Mouse (Mus musculus): Measurements from ENCODE around the gene Ampd2. TPM values are rescaled to one million over a fixed set of nuclear protein-coding genes. Genes with fewer than 3 reads are reported as not detected.

The Ampd2 gene
- polyA plus RNA-seq, 2 experiments, result 34.3 to 49.6 TPM

DNA sequence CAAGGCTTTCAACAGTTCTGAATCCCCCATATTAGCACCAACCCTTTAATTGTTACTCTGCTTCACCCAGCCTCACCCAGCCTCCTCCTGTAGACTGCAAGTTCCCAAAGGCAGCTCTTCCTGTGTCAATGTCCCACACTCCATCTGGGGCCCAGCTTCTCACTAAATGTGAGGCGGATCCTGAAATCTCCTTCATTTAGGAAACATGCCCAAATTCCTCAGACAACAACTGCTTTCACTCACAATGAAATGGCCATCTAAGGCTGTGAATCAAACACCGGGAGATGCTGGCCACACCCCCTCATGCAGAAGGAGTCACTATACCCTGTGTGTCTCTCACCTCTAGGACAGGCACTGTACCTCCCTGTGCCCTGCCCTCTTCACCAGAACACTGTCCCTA lies 3.5 kb upstream of the Ampd2 start:
- Histone ChIP-seq H3K27me3 (ENCODE audit: control insufficient read depth, insufficient read depth, low read length) (no peaks in the 10 kb centered on the region), H3K27ac (no peak overlapping the region), H3K4me1 (replicated peaks; ENCODE audit: control insufficient read depth in 2 of 2, insufficient read depth in 2 of 2, low read length in 1 of 2) (peaks cover 29 to 31% of the 10 kb centered on the region in 2 experiments), H3K9ac (replicated peaks) (no peak overlapping the region), H3K4me2 (ENCODE audit: low read depth) (no peak overlapping the region), H3K36me3 (replicated peaks; ENCODE audit: control insufficient read depth, insufficient read depth, low read depth) (no peaks in the 10 kb centered on the region), H3K4me3 (ENCODE audit: insufficient read depth in 1 of 2, low read depth in 2 of 2, low read length in 2 of 2) (no peak overlapping the region), H3K9me3 (ENCODE audit: control insufficient read depth, low read length) (no peaks in the 10 kb centered on the region)
- 62% methylated on average over 2 of the region's 2 CpGs for WGBS (ENCODE audit: insufficient replicate concordance)
- TF ChIP-seq EP300 (IDR thresholded peaks at IDR 0.05; ENCODE audit: low read depth), result no peak
- no peak for TF ChIP-seq CTCF (IDR thresholded peaks at IDR 0.05; ENCODE audit: low read depth)
- DNase-seq (ENCODE audit: low read depth in 3 of 3, low spot score in 3 of 3), result no peak
- no peak for ATAC-seq (ENCODE audit: insufficient read depth)

DNA sequence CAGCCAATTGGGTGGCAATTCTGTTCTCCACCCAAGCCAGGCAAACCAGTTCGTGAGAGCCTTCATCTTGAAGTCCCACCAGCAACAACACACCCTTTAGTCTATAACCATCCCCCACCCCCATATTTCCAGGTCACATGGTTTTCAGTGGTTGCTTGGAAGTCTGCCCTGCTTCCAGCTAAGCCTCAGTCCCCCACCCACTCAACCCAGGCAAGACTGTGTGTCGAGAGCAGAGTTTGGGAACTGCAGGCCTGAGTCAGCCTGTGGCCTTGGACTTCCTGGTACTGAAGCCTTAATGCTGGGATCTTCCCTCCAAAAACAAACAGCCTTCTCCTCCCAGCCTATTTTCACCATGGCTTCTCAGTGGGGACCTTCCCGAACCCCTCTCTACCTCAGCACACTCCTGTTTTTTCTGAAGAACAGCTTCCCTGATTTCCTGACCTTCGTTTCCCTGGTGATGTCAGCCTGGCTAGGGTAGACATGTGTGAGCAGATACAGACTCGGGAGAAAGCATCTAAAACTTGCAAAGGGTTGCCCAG lies 2.5 kb upstream of the Ampd2 start:
- no peaks in the 10 kb centered on the region for H3K27me3 ChIP-seq (ENCODE audit: control insufficient read depth, insufficient read depth, low read length)
- no peaks in the 10 kb centered on the region; the same call in 1 of the 2 replicates for H3K36me3 ChIP-seq (replicated peaks; ENCODE audit: control insufficient read depth, insufficient read depth, low read depth)
- no peak overlapping the region for H3K9ac ChIP-seq (replicated peaks)
- H3K27ac ChIP-seq, result no peak overlapping the region
- no peak for ATAC-seq (ENCODE audit: insufficient read depth)
- H3K4me1 ChIP-seq (replicated peaks; ENCODE audit: control insufficient read depth in 2 of 2, insufficient read depth in 2 of 2, low read length in 1 of 2), result peaks cover 29 to 32% of the 10 kb centered on the region in 2 experiments
- H3K4me2 ChIP-seq (ENCODE audit: low read depth), result no peak overlapping the region
- 58% methylated on average over 5 of the region's 5 CpGs for WGBS (ENCODE audit: insufficient replicate concordance)
- no peak for TF ChIP-seq EP300 (IDR thresholded peaks at IDR 0.05; ENCODE audit: low read depth)
- TF ChIP-seq CTCF (IDR thresholded peaks at IDR 0.05; ENCODE audit: low read depth), result no peak
- DNase-seq (ENCODE audit: low read depth in 3 of 3, low spot score in 3 of 3), result no peak
- H3K4me3 ChIP-seq (ENCODE audit: insufficient read depth in 1 of 2, low read depth in 2 of 2, low read length in 2 of 2), result no peak overlapping the region
- H3K9me3 ChIP-seq (ENCODE audit: control insufficient read depth, low read length), result no peaks in the 10 kb centered on the region

DNA sequence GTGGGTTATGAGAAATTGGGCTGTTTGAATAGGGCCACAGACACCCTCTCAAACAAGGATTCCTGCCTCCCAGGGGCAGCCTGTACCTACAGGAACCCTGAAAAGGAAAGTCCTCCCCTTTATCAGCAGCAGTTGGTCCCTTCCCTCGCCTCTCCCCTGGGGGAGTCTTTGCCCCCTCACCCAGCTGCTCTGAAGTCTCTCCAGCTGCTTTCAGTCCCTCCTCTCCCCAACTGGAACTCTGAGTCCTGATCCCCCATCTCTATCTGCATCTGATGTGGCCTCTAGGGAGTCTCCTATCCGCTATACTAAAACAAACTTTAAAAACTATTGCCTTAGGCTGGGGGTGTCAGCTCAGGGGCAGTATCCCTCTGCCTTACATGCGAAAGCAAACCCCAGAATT lies 878 bp upstream of the Ampd2 start:
- Histone ChIP-seq H3K4me3 (ENCODE audit: insufficient read depth in 1 of 2, low read depth in 2 of 2, low read length in 2 of 2) (peak overlapping the region in 1 of 2 experiments; percentile 92; a peak in 2 of 4 replicates), H3K4me1 (replicated peaks; ENCODE audit: control insufficient read depth in 2 of 2, insufficient read depth in 2 of 2, low read length in 1 of 2) (peaks cover 31 to 40% of the 10 kb centered on the region in 2 experiments), H3K9ac (replicated peaks) (peak overlapping the region; percentile 90)

DNA sequence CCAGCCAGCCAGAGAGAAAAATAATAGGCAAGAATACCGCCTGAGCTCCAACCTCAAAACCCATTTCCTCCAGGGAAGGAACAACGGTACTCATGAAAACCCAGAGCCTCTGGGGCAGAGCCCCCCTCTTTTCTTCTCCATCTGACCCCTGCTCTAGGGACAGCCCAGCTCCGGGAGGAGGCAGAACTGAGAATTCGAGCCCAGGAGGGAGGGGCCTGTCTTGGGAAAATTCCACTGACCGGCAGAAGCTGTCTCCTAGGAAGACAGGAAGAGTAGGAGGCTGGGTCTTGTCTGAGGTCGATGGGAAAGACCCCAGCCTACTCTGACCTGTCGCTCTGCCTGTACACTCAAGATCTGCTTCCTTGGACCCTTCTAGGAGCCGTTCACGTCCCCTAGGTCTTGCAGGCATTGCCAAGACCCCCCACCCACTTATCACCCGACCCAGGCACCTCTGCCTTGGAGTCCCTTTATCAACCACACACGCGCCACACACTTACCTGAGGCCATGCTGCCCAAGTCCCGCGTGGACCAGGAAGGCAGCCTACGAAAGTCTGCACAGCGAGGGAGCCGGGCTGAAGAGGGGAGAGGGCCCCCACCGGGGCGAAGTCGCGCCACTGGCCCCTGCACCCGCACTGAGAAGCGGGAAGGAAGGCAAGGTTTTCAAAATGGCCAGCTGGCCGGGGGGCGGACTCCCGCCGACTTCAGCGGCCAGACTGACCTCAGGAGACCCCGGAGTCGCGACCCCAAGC lies 556 bp downstream of the Ampd2 start:
- WGBS (ENCODE audit: insufficient replicate concordance), result under 1% methylated on average over 31 of the region's 31 CpGs
- ATAC-seq (ENCODE audit: insufficient read depth) (peak; percentile 52), DNase-seq (ENCODE audit: low read depth in 3 of 3, low spot score in 3 of 3) (no peak)
- Histone ChIP-seq H3K4me3 (ENCODE audit: insufficient read depth in 1 of 2, low read depth in 2 of 2, low read length in 2 of 2) (peak overlapping the region; percentile 92 to 93), H3K9me3 (ENCODE audit: control insufficient read depth, low read length) (no peaks in the 10 kb centered on the region), H3K4me2 (ENCODE audit: low read depth) (peak overlapping the region; percentile 99), H3K36me3 (replicated peaks; ENCODE audit: control insufficient read depth, insufficient read depth, low read depth) (peaks cover 6% of the 10 kb centered on the region), H3K27ac (peak overlapping the region; percentile 83), H3K4me1 (replicated peaks; ENCODE audit: control insufficient read depth in 2 of 2, insufficient read depth in 2 of 2, low read length in 1 of 2) (peaks cover 34 to 40% of the 10 kb centered on the region in 2 experiments), H3K9ac (replicated peaks) (peak overlapping the region; percentile 90), H3K27me3 (ENCODE audit: control insufficient read depth, insufficient read depth, low read length) (no peaks in the 10 kb centered on the region)
- TF ChIP-seq EP300 (IDR thresholded peaks at IDR 0.05; ENCODE audit: low read depth), result no peak
- no peak for TF ChIP-seq CTCF (IDR thresholded peaks at IDR 0.05; ENCODE audit: low read depth)

More for the DNA sequence above, 878 bp upstream of the Ampd2 start:
- WGBS (ENCODE audit: insufficient replicate concordance), result 51% methylated on average over 3 of the region's 3 CpGs
- peaks cover 3% of the 10 kb centered on the region for H3K36me3 ChIP-seq (replicated peaks; ENCODE audit: control insufficient read depth, insufficient read depth, low read depth)
- no peak for ATAC-seq (ENCODE audit: insufficient read depth)
- H3K4me2 ChIP-seq (ENCODE audit: low read depth), result peak overlapping the region; percentile 99
- H3K9me3 ChIP-seq (ENCODE audit: control insufficient read depth, low read length), result no peaks in the 10 kb centered on the region
- H3K27ac ChIP-seq, result peak overlapping the region; percentile 57
- TF ChIP-seq EP300 (IDR thresholded peaks at IDR 0.05; ENCODE audit: low read depth) (no peak), CTCF (IDR thresholded peaks at IDR 0.05; ENCODE audit: low read depth) (no peak)
- no peak for DNase-seq (ENCODE audit: low read depth in 3 of 3, low spot score in 3 of 3)
- no peaks in the 10 kb centered on the region for H3K27me3 ChIP-seq (ENCODE audit: control insufficient read depth, insufficient read depth, low read length)

DNA sequence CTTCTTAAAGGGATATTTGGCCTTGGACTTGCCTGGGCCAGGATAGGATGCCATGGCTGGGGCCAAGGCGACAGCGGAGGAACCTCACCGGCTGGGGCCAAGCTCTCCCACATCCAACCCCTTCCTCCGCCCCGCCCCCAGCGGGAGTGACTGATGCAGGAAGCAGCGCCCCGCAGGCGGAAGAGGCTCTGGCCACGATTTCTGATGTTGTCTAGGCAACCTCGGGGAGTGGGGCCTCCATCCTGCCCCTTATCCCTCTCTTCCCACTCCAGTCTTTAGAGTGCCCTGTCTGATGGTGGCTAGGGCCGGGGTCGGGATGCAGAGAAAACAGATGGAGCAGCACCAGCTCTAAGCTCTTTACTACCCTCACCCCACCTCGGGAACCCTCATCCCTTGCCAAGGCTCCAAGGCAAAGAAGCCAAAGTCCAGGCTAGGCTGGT lies 1.1 kb downstream of the Ampd2 start:
- Histone ChIP-seq H3K4me3 (ENCODE audit: insufficient read depth in 1 of 2, low read depth in 2 of 2, low read length in 2 of 2) (peak overlapping the region; percentile 92 to 93), H3K4me1 (replicated peaks; ENCODE audit: control insufficient read depth in 2 of 2, insufficient read depth in 2 of 2, low read length in 1 of 2) (peaks cover 34 to 40% of the 10 kb centered on the region in 2 experiments), H3K27ac (peak overlapping the region; percentile 83), H3K9ac (replicated peaks) (peak overlapping the region; percentile 90), H3K27me3 (ENCODE audit: control insufficient read depth, insufficient read depth, low read length) (no peaks in the 10 kb centered on the region), H3K36me3 (replicated peaks; ENCODE audit: control insufficient read depth, insufficient read depth, low read depth) (peaks cover 12% of the 10 kb centered on the region), H3K9me3 (ENCODE audit: control insufficient read depth, low read length) (no peaks in the 10 kb centered on the region), H3K4me2 (ENCODE audit: low read depth) (peak overlapping the region; percentile 99)
- TF ChIP-seq CTCF (IDR thresholded peaks at IDR 0.05; ENCODE audit: low read depth), result peak; percentile 64
- no peak for TF ChIP-seq EP300 (IDR thresholded peaks at IDR 0.05; ENCODE audit: low read depth)
- ATAC-seq (ENCODE audit: insufficient read depth) (peak; percentile 82), DNase-seq (ENCODE audit: low read depth in 3 of 3, low spot score in 3 of 3) (peak; percentile 76 to 82 (median 78))
- WGBS (ENCODE audit: insufficient replicate concordance), result under 1% methylated on average over 14 of the region's 14 CpGs

Data from liver, embryonic 14.5 days (tissue).